In genomic region chr1:99619221-99619620, GRCm38 (mm10) we compare ENCODE assay signal across 18 mouse cellular contexts.
"Had no signal": no experiment of that assay in that cellular context is flagged by ENCODE, and none has a peak within 500 bp of the region (broad histone marks: within the 10 kb centered on the region; RNA-seq: fewer than 3 reads in every experiment).

No protein-coding gene starts in this region.

- H3K4me1 ChIP-seq: midbrain, embryonic 10.5 days; midbrain, embryonic 12.5 days; neural tube, embryonic 13.5 days; neural tube, embryonic 15.5 days had no signal

- H3K4me2 ChIP-seq: lung, embryonic 14.5 days; midbrain, embryonic 12.5 days; neural tube, embryonic 13.5 days; neural tube, embryonic 15.5 days had no signal

- H3K36me3 ChIP-seq: midbrain, embryonic 10.5 days; midbrain, embryonic 12.5 days; neural tube, embryonic 13.5 days; neural tube, embryonic 15.5 days had no signal

- H3K27ac ChIP-seq: midbrain, embryonic 10.5 days; midbrain, embryonic 12.5 days; neural tube, embryonic 13.5 days; neural tube, embryonic 15.5 days had no signal

- H3K9me3 ChIP-seq: midbrain, embryonic 10.5 days; midbrain, embryonic 12.5 days; neural tube, embryonic 13.5 days; neural tube, embryonic 15.5 days had no signal

- DNase-seq: lung, adult 18-20 months; lung, embryonic 14.5 days; lung, postnatal 10 days; lung, postnatal 4 days; midbrain, embryonic 14.5 days; retina, postnatal 1 day; right cerebral cortex, adult 18-20 months; right cerebral cortex, postnatal 25 days; right cerebral cortex, postnatal 4 days; spleen, adult 18-20 months; thymus, adult 18-20 months; thymus, postnatal 14 days; thymus, postnatal 36 days had no signal

- H3K9ac ChIP-seq: lung, embryonic 14.5 days; midbrain, embryonic 12.5 days; neural tube, embryonic 13.5 days; neural tube, embryonic 15.5 days had no signal

- H3K4me3 ChIP-seq: midbrain, embryonic 10.5 days; midbrain, embryonic 12.5 days; myocyte; neural tube, embryonic 13.5 days; neural tube, embryonic 15.5 days had no signal

- H3K27me3 ChIP-seq: midbrain, embryonic 12.5 days; neural tube, embryonic 13.5 days; neural tube, embryonic 15.5 days had no signal
